Comparison of ENCODE assay signal across 18 mouse cellular contexts in genomic region chr1:136067579-136067978, GRCm38 (mm10). TPM values are rescaled to one million over a fixed set of nuclear protein-coding genes. Genes with fewer than 3 reads are reported as not detected.
DNase-seq lines count a peak whose midpoint lies in the region.
"Had no signal": no experiment of that assay in that cellular context is flagged by ENCODE, and none has a peak within 500 bp of the region (broad histone marks: within the 10 kb centered on the region; RNA-seq: fewer than 3 reads in every experiment).

No protein-coding gene starts in this region.

- intact Hi-C loops in gastrocnemius, postnatal 14 days (cut with DNase I; ENCODE audit: low total_unique reads) = no loop called here

- peak; percentile 3 for DNase-seq in right cerebral cortex, postnatal 14 days
- DNase-seq in right cerebral cortex, adult 2 months (ENCODE audit: low spot score in 2 of 2) = no peak
- peak; percentile 63 for DNase-seq in gastrocnemius, postnatal 14 days
- DNase-seq in skeletal muscle tissue, adult 2 months (ENCODE audit: low read depth, low spot score) = peak; percentile 82
- DNase-seq in layer of hippocampus, postnatal 14 days (ENCODE audit: low spot score in 2 of 2) = no peak
- DNase-seq in lung, postnatal 10 days = no peak
- DNase-seq: adrenal gland, postnatal 10 days; adrenal gland, postnatal 36 days; B cell, adult 2 months; cerebellum, adult 18-20 months; cerebellum, adult 9-10 months; cerebellum, postnatal 14 days; heart, adult 18-20 months; heart, postnatal 10 days; heart, postnatal 36 days had no signal

RNA-seq across cellular contexts. Expression of gene Cacna1s, which starts 15.0 kb away (rescaled TPM):
- 100 to 1,000 TPM; 557 to 583 TPM for total RNA-seq in gastrocnemius, postnatal 14 days (2021)
- 1 to 10 TPM in 1 of 2 experiments, under 1 TPM in 1; 0.97 to 2.1 TPM for total RNA-seq in layer of hippocampus, postnatal 14 days (2021)

RNA-seq across cellular contexts. Expression of gene Ascl5, which starts 17.0 kb away (rescaled TPM):
- total RNA-seq in gastrocnemius, postnatal 14 days (2021) = not detected
- total RNA-seq in layer of hippocampus, postnatal 14 days (2021) = not detected
- total RNA-seq: adrenal gland, adult 18-20 months; adrenal gland, postnatal 10 days; adrenal gland, postnatal 36 days; CH12.LX; G1E; heart, adult 18-20 months; heart, postnatal 10 days; heart, postnatal 36 days had no signal

RNA-seq across cellular contexts. Expression of gene Tmem9, which starts 59.6 kb away (rescaled TPM):
- total RNA-seq in gastrocnemius, postnatal 14 days (2021) = 10 to 100 TPM; 11.2 to 15.5 TPM
- 10 to 100 TPM; 81.2 to 81.7 TPM for total RNA-seq in layer of hippocampus, postnatal 14 days (2021)

Comparison
In these comparisons a context has a peak if more than half of its experiments do, and no peak if none do; other contexts are left out.
1. DNase-seq: peak in right cerebral cortex, postnatal 14 days (single experiment), gastrocnemius, postnatal 14 days (single experiment) and skeletal muscle tissue, adult 2 months (single experiment); none in right cerebral cortex, adult 2 months (0 of 2), layer of hippocampus, postnatal 14 days (0 of 2) and lung, postnatal 10 days (single experiment).
2. RNA of gene Cacna1s, which starts 15.0 kb away (total RNA-seq): 557 to 583 TPM in gastrocnemius, postnatal 14 days; 0.97 to 2.1 TPM in layer of hippocampus, postnatal 14 days; every median in the first group is over 100 times any median in the second.
3. RNA of gene Tmem9, which starts 59.6 kb away (total RNA-seq): 81.2 to 81.7 TPM in layer of hippocampus, postnatal 14 days; 11.2 to 15.5 TPM in gastrocnemius, postnatal 14 days; every median in the first group is over 4 times any median in the second.